Mouse (Mus musculus): ENCODE measurements around the gene Wnk3.
"Not testable (repeated sequence)": the region's sequence is repeated elsewhere in the genome, so short reads cannot be mapped to it uniquely, and the experiment has no call there.

Gene Wnk3

GRCm38 (mm10) chrX:151197778-151198177, at the start of gene Wnk3:
TSS of gene Wnk3 (plus strand) at chrX:151198078.
- DNase-seq = no peak

GRCm38 (mm10) chrX:151158414-151158813, 39.5 kb upstream of the Wnk3 start:
- no peak for DNase-seq

- peak; percentile 60 for DNase-seq
Observed at GRCm38 (mm10) chrX:151168438-151169131, 29.3 kb upstream of the Wnk3 start.

GRCm38 (mm10) chrX:151169261-151169961, 28.5 kb upstream of the Wnk3 start:
- peak; percentile 75 for DNase-seq

- not testable (repeated sequence) for DNase-seq
Observed at GRCm38 (mm10) chrX:151173134-151173533, 24.7 kb upstream of the Wnk3 start.

- no peak for DNase-seq
Observed at GRCm38 (mm10) chrX:151298329-151298728, 100.5 kb downstream of the Wnk3 start.

- DNase-seq = no peak
Observed at GRCm38 (mm10) chrX:151313732-151314131, 115.9 kb downstream of the Wnk3 start.

GRCm38 (mm10) chrX:151333615-151334014, 135.7 kb downstream of the Wnk3 start:
- DNase-seq = no peak

GRCm38 (mm10) chrX:151337804-151338203, 139.9 kb downstream of the Wnk3 start:
- no peak for DNase-seq

GRCm38 (mm10) chrX:151343761-151344500, 146.1 kb downstream of the Wnk3 start, which contains the start of gene Fam120c:
TSS of gene Fam120c (plus strand) at chrX:151344175.
- peak; percentile 87 for DNase-seq

GRCm38 (mm10) chrX:151344501-151344984, 146.7 kb downstream of the Wnk3 start:
- peak; percentile 28 for DNase-seq

GRCm38 (mm10) chrX:151345333-151346125, 147.7 kb downstream of the Wnk3 start:
- no peak for DNase-seq

- DNase-seq = no peak
Observed at GRCm38 (mm10) chrX:151347278-151347677, 149.4 kb downstream of the Wnk3 start.

- DNase-seq = no peak
Observed at GRCm38 (mm10) chrX:151349322-151349721, 151.4 kb downstream of the Wnk3 start.
